Mouse (Mus musculus) megakaryocyte progenitor cell, adult 5-6 weeks (primary cell): ENCODE data around the gene Cyb5b. TPM values are rescaled to one million over a fixed set of nuclear protein-coding genes. Genes with fewer than 3 reads are reported as not detected.
A peak's percentile ranks its signal among the peaks of the same experiment; 100 is the strongest.

Source experiments
- ATAC-seq: replicated peaks from 2 replicates; pipeline ENCODE4 v1.8.0; 2016; ENCODE audit warnings: mild to moderate bottlenecking, moderate TSS enrichment, inconsistent platforms; ENCODE audit not compliant: poor library complexity
- total RNA-seq, 2 experiments: library from RNA; stranded (forward) in 1 of 2; stranded (reverse) in 1 of 2; fragments of 157-497, 149-512 nt in 1 of 2; fragments of 200-1000 nt in 1 of 2; gene quantifications; 2 replicates each; pipeline versions ENCODE4 v1.2.3 to v1.2.4; 2015 to 2017

The Cyb5b gene
- total RNA-seq, 2 experiments from 2014 or later = 58.4 to 61.0 TPM

DNA sequence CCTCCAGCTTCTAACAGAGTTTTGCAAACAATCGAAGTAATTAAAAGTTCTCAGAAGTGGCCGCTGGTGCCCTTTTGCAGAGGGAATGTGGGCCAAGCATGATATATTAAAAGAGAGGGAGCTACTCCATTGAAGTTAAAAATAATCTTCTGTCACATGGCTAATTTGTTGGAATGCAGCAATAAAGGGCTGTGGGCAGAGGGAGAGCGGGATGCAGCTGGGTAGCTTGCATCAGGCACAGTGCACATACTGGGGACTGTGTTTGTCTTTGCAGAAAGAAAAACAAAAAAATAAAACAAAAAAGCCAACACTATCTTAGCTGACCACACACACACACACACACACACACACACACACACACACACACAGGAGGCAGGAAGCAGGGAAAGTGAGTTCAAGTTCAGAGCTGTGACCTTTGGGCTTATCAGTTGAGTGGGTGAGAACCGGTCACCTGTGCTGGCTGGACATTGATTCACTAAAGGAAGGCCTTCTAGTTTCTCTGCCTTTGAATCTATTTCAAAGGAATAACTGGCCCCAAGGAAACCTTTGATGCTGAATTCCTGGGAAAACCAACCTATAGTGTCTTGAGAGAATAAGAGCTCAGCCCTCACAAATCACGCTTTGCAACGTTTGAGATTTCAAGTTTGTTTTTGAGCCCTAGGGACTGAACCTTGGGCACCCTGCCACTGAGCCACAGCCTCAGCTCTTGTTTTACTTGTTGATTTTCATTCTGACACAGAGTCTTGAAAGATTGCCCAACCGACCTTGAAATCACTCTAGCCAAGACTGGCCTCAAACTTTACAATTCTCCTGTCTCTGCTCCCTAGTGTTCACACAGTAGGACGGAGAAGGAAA lies 21.0 kb upstream of the Cyb5b start:
- ATAC-seq = no peak

DNA sequence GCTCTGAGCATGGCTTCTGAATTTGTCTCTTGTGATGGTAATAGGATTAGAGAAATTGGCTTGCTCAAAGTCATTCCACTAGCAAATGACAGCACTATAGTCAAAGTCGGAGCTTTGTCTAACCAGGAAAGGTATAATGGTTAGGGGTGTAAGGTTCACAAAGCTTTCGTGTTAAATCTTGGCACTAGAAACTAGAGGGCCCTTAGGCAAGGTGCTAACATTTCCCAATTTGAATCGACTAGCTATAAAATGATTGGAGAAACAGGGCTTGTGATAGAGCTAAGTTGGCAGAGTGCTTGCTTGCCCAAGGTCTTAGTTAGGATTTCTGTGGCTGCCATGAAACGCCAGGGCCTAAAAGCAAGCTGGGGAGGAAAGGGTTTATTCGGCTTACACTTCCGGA lies 20.4 kb upstream of the Cyb5b start:
- no peak for ATAC-seq

DNA sequence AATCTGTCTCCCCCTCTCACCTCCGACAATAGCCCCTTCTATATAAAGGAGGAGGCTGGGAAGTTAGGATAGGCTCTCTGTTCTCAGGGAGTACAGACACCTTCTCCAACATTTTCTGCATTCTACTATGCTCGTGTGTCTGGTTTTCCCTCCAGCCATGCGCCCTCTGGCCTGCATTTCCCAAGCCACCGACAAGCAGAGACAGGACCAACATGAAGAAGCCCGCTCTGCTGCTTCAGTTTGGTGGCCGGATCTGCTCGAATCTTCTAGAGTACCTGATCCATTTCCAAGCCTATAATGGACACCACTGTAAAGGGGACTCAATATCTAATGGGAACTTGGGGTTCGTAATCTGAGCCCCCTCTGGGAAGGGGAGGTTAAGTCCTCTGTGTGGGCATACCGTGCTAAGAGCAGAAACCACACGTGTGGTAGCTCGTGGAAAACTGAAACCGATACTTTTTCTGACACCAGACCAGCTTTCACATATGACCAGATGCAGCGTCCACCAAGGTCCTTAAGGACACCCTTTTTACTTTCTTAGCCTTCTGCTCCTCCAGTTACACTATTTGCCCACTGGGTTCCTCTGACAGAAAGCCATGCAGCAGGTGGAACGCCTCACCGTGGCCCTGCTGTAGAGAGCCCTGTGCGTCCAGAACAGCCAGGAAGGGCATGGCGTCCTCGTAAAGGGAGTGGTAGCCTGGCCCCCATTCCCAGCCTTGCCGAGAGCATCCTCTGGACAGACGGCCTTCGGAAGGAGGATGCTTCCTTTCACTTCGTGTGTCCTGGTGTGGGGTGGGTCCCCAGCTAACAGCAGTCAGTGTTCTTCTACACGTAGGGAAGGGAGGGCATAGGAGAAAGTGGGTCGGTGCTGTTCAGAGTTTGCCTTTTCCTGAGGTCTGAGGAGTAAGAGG lies 17.6 kb upstream of the Cyb5b start:
- ATAC-seq = no peak

GRCm38 (mm10) chr8:107133881-107134280 lies 16.6 kb upstream of the Cyb5b start:
- no peak for ATAC-seq

DNA sequence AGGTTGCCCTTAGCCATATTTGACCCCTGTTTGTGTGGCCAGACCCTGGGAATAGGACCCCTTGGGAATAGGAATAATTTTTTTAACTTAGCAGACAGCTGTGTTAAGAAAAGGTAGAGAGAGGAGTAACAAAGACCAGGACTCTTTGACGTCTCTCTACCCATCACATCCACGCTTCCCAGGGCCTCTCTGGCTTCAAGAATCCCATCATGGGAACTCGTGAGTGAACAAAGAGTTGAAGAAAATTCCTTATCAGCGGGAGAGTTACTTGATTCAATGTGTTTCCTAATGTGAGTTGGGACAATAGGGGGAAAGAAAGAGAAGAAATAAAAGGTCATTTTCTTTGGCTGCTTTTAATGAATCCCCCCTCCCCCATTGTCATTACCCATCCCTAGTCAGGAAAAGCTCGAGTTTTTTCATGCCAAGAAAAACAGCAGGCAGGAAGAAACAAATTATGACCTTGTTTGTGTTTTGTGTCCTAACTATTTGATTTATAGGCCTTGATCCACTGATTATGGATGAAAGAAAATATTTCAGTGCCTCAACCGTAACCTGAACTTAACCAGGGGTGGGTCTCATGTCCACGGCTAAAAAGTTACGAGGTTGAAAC lies 14.3 kb upstream of the Cyb5b start:
- no peak for ATAC-seq

DNA sequence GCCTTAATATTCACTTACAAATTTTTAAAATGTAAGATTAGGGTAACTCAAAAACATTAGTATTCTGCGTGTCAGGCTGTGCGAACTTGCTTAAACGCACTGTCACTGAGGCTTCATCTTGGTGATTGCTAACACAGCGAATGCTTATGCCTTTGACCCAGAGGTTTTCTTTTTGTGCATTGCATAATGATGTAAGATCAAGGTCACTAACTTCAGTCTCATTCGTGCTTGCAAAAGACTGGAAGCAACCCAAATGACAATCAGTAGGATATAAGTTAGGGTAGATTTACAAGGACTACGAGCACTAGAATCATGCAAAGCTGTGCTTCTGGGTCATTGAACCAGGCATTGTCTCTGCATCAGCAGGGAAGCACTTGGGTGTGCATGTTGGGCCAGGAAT lies 12.8 kb upstream of the Cyb5b start:
- ATAC-seq = no peak

GRCm38 (mm10) chr8:107138338-107138737 lies 12.1 kb upstream of the Cyb5b start:
- ATAC-seq = no peak

- peak; percentile 99 for ATAC-seq
These were observed 10.6 kb upstream of the Cyb5b start for GRCm38 (mm10) chr8:107139704-107140470.

DNA sequence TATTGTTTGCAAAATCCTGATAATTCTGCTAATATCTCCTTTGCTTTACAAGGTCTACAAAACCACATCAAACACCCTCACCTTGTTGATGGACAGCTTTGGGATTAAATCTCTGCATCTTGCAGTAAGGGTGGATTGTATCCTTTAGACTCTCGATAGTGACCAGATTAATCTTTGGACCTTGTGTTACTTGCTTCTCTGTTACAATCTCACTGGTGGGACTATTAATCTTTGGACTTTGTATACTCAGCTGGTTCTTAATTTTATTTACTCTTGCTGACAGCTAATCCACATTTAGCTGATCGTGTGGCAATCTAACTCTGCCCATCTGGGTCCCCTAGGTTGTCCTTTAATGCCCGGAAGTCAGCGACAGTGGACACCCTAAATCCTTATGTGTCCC lies 7.9 kb upstream of the Cyb5b start:
- no peak for ATAC-seq

GRCm38 (mm10) chr8:107143501-107143900 lies 6.9 kb upstream of the Cyb5b start:
- ATAC-seq = no peak

- no peak for ATAC-seq
These were observed 4.3 kb upstream of the Cyb5b start for GRCm38 (mm10) chr8:107146186-107146585.

DNA sequence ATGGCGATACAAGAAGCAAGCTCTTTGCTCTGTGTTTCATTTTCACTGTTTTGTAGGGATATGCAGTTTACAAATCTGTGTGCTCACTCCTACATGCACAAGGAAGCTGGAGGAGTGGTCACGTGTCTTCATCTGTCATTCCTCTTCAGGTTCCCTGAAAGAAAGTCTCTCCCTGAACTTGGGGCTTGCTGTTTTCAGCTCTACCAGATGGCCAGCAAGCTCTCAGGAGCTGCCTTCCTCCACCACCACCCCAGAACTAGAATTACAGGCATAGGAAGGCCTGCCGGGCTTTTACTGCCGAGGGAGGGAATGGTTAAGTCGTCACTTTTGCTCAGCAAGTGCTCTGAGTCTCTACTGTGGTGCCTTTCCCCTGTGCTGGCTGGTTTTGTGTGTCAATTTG lies 1.6 kb upstream of the Cyb5b start:
- no peak for ATAC-seq

- peak; percentile 13 for ATAC-seq
These were observed 410 bp upstream of the Cyb5b start for GRCm38 (mm10) chr8:107150057-107150403.

- no peak for ATAC-seq
These were observed 926 bp downstream of the Cyb5b start for GRCm38 (mm10) chr8:107151212-107151920.

DNA sequence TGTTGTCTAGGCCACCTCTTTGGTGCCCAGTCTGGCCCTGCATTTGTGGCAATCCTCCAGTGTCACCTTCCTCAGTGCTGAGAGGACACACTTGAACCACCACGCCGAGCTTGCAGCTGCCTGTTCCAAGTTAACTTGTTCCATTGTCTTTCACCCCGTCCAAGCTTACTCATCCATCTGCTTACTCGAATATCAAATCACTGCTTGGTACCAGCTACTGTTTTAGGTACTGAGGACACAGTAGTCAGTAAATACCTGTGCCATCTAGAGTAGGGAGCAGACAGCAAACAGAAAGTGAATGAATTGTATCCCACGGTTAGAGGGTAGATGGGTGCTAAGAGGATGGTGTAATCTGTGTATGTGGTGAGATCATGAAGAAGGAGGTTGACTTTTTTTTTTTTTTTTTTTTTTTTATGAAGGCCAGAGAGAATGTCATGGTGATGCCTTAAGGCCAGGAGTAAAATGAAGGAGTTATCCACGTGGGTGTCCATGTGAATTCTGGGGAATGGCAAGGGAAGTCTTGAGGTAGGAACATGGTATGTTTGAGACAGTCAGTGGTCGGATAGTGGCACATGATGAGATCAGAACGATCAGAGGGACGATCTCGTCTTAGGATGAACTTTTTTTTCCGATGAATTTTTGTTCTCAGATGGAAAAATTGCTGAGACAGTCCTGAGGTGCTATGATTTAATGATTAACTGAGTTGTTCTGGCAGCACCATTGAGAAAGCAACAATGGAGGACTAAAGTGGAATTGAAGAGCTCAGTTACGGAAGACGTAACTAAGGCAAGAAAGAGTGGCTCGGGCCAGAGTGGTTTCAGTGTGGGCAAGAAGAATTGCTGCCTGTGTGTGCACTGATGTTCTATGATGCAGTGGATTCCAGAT lies 3.1 kb downstream of the Cyb5b start:
- ATAC-seq = no peak

DNA sequence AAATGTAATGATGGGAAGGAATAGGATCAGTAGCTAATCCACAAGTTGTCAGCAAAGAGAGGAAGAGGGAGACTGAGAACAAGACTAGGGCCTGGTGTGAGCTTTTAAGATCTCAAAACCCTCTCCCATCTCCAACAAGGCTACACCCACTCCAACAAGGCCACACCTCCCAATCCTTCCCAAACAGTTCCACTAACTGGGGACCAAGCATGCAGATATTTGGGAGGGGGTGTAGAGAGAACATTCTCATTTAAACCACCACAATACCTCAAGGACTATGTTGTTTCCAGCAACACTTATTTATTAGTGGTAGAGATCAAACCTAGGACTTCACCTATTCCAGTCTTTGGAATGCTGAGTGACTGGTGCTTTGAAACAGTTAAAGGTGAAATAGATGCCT lies 6.4 kb downstream of the Cyb5b start:
- no peak for ATAC-seq

GRCm38 (mm10) chr8:107157836-107158235 lies 7.4 kb downstream of the Cyb5b start:
- peak; percentile 97 for ATAC-seq

DNA sequence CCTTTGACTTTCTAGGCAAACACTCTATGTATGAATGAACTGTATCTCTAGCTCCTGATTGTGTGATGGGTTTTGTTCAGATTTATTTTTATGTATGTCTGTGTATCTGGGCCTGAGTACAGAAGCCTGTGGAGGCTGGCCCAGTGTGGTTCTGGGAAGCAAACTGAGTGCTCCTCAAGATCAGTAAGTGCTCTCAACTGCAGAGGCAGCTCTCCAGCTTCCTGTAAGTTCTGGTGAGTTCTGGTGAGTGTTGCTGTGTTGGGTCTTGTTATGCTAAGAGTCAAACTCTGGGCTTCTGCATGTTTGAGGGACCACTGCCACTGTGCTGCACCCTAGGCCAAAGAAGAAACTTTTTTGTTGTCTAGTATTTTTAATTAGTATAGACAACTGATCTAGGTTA lies 8.4 kb downstream of the Cyb5b start:
- no peak for ATAC-seq

- ATAC-seq = peak; percentile 82
These were observed 13.9 kb downstream of the Cyb5b start for GRCm38 (mm10) chr8:107164251-107164773.
